ENCODE assay signal across 8 mouse cellular contexts in genomic region chr14:11552521-11553272, GRCm38 (mm10). TPM values are rescaled to one million over a fixed set of nuclear protein-coding genes. Genes with fewer than 3 reads are reported as not detected.
DNase-seq lines count a peak whose midpoint lies in the region; ATAC-seq and TF ChIP-seq lines count a peak whose summit lies in the region.

No protein-coding gene starts in this region.

- peaks cover 4% of the 10 kb centered on the region; the same call in 1 of the 2 replicates for H3K4me1 ChIP-seq in kidney, adult 2 months (ENCODE audit: control insufficient read depth, insufficient read depth, low read length)
- no peaks in the 10 kb centered on the region for H3K4me1 ChIP-seq in liver, embryonic 14.5 days (replicated peaks; ENCODE audit: control insufficient read depth in 2 of 2, insufficient read depth in 2 of 2, low read length in 1 of 2)
- H3K4me1 ChIP-seq in neural tube, embryonic 15.5 days: peaks cover 27% of the 10 kb centered on the region

- ATAC-seq in liver, embryonic 14.5 days (ENCODE audit: insufficient read depth): 0 out of 2 replicates have a peak, but pooled peaks have one; percentile 3
- peak; percentile 20; the same call in 1 of the 2 replicates for ATAC-seq in neural tube, embryonic 15.5 days (ENCODE audit: low FRiP score)

- H3K4me2 ChIP-seq in liver, embryonic 14.5 days (ENCODE audit: low read depth): peak overlapping the region; percentile 60
- H3K4me2 ChIP-seq in neural tube, embryonic 15.5 days: peak overlapping the region; percentile 61

- H3K9me3 ChIP-seq in liver, embryonic 14.5 days (ENCODE audit: control insufficient read depth, low read length): no peaks in the 10 kb centered on the region
- H3K9me3 ChIP-seq in neural tube, embryonic 15.5 days (replicated peaks): no peaks in the 10 kb centered on the region

- no peak for TF ChIP-seq EP300 in liver, embryonic 14.5 days (IDR thresholded peaks at IDR 0.05; ENCODE audit: low read depth)

- DNase-seq in layer of hippocampus, postnatal 10 days (ENCODE audit: low spot score in 2 of 2): peak; percentile 44 to 59
- DNase-seq in layer of hippocampus, adult 8-10 months (ENCODE audit: low spot score in 2 of 2): no peak
- DNase-seq in cerebellum, postnatal 25 days: peak; percentile 61
- peak; percentile 39 for DNase-seq in heart, adult 8-10 months (ENCODE audit: low spot score)
- DNase-seq in kidney, adult 2 months: peak; percentile 72
- DNase-seq in liver, embryonic 14.5 days (ENCODE audit: low read depth in 3 of 3, low spot score in 3 of 3): no peak
- no peak for DNase-seq in spleen, adult 18-20 months

- TF ChIP-seq CTCF in kidney, adult 2 months (conservative IDR thresholded peaks at IDR 0.05; ENCODE audit: insufficient read depth, insufficient read length, low read depth, low read length): no peak
- TF ChIP-seq CTCF in liver, embryonic 14.5 days (IDR thresholded peaks at IDR 0.05; ENCODE audit: low read depth): no peak

- no peak for TF ChIP-seq POLR2A in kidney, adult 2 months (IDR thresholded peaks at IDR 0.05; ENCODE audit: low read depth, low read length)

- WGBS in kidney, adult 2 months: under 1% methylated on average over 33 of the region's 33 CpGs
- 2% methylated on average over 33 of the region's 33 CpGs for WGBS in liver, embryonic 14.5 days (ENCODE audit: insufficient replicate concordance)
- WGBS in neural tube, embryonic 15.5 days: 1% methylated on average over 33 of the region's 33 CpGs

- H3K36me3 ChIP-seq in kidney, adult 2 months (ENCODE audit: control insufficient read depth, insufficient read depth, low read length): no peaks in the 10 kb centered on the region
- H3K36me3 ChIP-seq in liver, embryonic 14.5 days (replicated peaks; ENCODE audit: control insufficient read depth, insufficient read depth, low read depth): no peaks in the 10 kb centered on the region
- H3K36me3 ChIP-seq in neural tube, embryonic 15.5 days: no peaks in the 10 kb centered on the region

- H3K27ac ChIP-seq in kidney, adult 2 months (ENCODE audit: insufficient read depth, low read depth, low read length): peak overlapping the region; percentile 99
- H3K27ac ChIP-seq in liver, embryonic 14.5 days: no peak overlapping the region; the same call in 1 of the 2 replicates
- peak overlapping the region; percentile 97 for H3K27ac ChIP-seq in neural tube, embryonic 15.5 days (replicated peaks)

- no peaks in the 10 kb centered on the region for H3K27me3 ChIP-seq in kidney, adult 2 months (replicated peaks; ENCODE audit: control insufficient read depth, insufficient read depth, low read length)
- H3K27me3 ChIP-seq in liver, embryonic 14.5 days (ENCODE audit: control insufficient read depth, insufficient read depth, low read length): peaks cover 53% of the 10 kb centered on the region
- H3K27me3 ChIP-seq in neural tube, embryonic 15.5 days (replicated peaks): no peaks in the 10 kb centered on the region

- H3K9ac ChIP-seq in liver, embryonic 14.5 days (replicated peaks): 0 out of 2 replicates have a peak overlapping the region, but pooled peaks have one; percentile 16
- peak overlapping the region; percentile 82 for H3K9ac ChIP-seq in neural tube, embryonic 15.5 days (replicated peaks)

- peak overlapping the region; percentile 98 for H3K4me3 ChIP-seq in kidney, adult 2 months (ENCODE audit: insufficient read depth, low read depth, low read length)
- peak overlapping the region; percentile 53 to 64 for H3K4me3 ChIP-seq in liver, embryonic 14.5 days (ENCODE audit: insufficient read depth in 1 of 2, low read depth in 2 of 2, low read length in 2 of 2)
- peak overlapping the region; percentile 84 for H3K4me3 ChIP-seq in neural tube, embryonic 15.5 days (replicated peaks)

RNA-seq across cellular contexts. Expression of gene Ptprg, which starts 0.6 kb away (rescaled TPM):
- 100 to 1,000 TPM; 159 to 164 TPM for total RNA-seq in layer of hippocampus, postnatal 10 days (2021)
- total RNA-seq in layer of hippocampus, adult 8-10 months (2022): 100 to 1,000 TPM in 1 of 4 experiments, 10 to 100 TPM in 3; 88.2 to 105 (median 94.3) TPM
- 10 to 100 TPM; 43.4 to 66.5 (median 48.8) TPM for total RNA-seq in heart, adult 8-10 months (2022)
- 39.2 and 44.2 TPM in 2 replicates for polyA plus RNA-seq in kidney, adult 2 months (2012; rRNA removed)
- polyA plus RNA-seq in liver, embryonic 14.5 days (2012; rRNA removed): 0.69 and 0.75 TPM in 2 replicates
- polyA plus RNA-seq in liver, embryonic 14.5 days (2014; fragmentation: Nextera tagmentation; extraction: Ambion mirVana): 0.99 and 1.4 TPM in 2 replicates
- polyA plus RNA-seq in neural tube, embryonic 15.5 days (2015; fragmentation: Nextera tagmentation; extraction: Ambion mirVana): 36.2 and 40.4 TPM in 2 replicates

Comparison
In these comparisons a context has a peak if more than half of its experiments do, and no peak if none do; other contexts are left out.
1. DNase-seq: peak in layer of hippocampus, postnatal 10 days (2 of 2), cerebellum, postnatal 25 days (2 of 2), heart, adult 8-10 months (single experiment) and kidney, adult 2 months (single experiment); none in layer of hippocampus, adult 8-10 months (0 of 2), liver, embryonic 14.5 days (0 of 3) and spleen, adult 18-20 months (0 of 2).
2. Peak in every context shown above with its lines, with median percentiles within 50 percentile points of each other: H3K4me3 ChIP-seq.